Mouse (Mus musculus) testis, adult 2 months (tissue): ENCODE measurements at regions not wholly inside any gene's neighbourhood (a gene's known extent, or its start where the extent isn't known, plus 50 kb on each side); places are given as distances from the start of the nearest gene placed in this dataset.

Experiments
- H3K27ac ChIP-seq: fragments of 200-500 bp; 2 replicates; pipeline ENCODE4 v1.5.1; 2012; ENCODE audit warnings: low read depth, low read length; ENCODE audit not compliant: control insufficient read depth, insufficient read depth
- H3K27me3 ChIP-seq: fragments of 200-500 bp; 2 replicates; pipeline ENCODE4 v1.6.1; 2012; ENCODE audit warnings: mild to moderate bottlenecking, low read length, moderate library complexity; ENCODE audit not compliant: control insufficient read depth, insufficient read depth
- H3K36me3 ChIP-seq: fragments of 200-500 bp; 2 replicates; pipeline ENCODE4 v1.6.1; 2012; ENCODE audit warnings: mild to moderate bottlenecking, low read length; ENCODE audit not compliant: control insufficient read depth, insufficient read depth
- H3K4me1 ChIP-seq: fragments of 200-500 bp; 2 replicates; pipeline ENCODE4 v1.6.1; 2012; ENCODE audit warnings: low read length; ENCODE audit not compliant: control insufficient read depth, insufficient read depth
- H3K4me3 ChIP-seq: fragments of 200-500 bp; 2 replicates; pipeline ENCODE4 v1.5.1; 2012; ENCODE audit warnings: low read depth, mild to moderate bottlenecking, low read length, moderate library complexity, mixed read lengths; ENCODE audit not compliant: control insufficient read depth
- CTCF ChIP-seq: fragments of 200-500 bp; IDR thresholded peaks from 2 replicates; pipeline ENCODE4 v1.5.1; 2012; ENCODE audit warnings: low read depth, mild to moderate bottlenecking, inconsistent platforms, low read length, moderate library complexity; ENCODE audit not compliant: control insufficient read depth, insufficient read depth, insufficient replicate concordance
- POLR2A ChIP-seq: fragments of 200-500 bp; IDR thresholded peaks from 2 replicates; pipeline ENCODE4 v1.6.1; 2012; ENCODE audit warnings: low read depth, mild to moderate bottlenecking, inconsistent platforms, low read length, moderate library complexity; ENCODE audit not compliant: control insufficient read depth

- no peak for TF ChIP-seq POLR2A
- TF ChIP-seq CTCF: peak; percentile 89; the same call in 1 of the 2 replicates
- Histone ChIP-seq H3K27me3 (no peaks in the 10 kb centered on the region), H3K36me3 (no peaks in the 10 kb centered on the region), H3K4me3 (no peak overlapping the region), H3K4me1 (no peaks in the 10 kb centered on the region; the same call in 1 of the 2 replicates), H3K27ac (no peak overlapping the region)
These were observed 155.8 kb upstream of the Gm12830 start for GRCm38 (mm10) chr4:114665684-114666083.

DNA sequence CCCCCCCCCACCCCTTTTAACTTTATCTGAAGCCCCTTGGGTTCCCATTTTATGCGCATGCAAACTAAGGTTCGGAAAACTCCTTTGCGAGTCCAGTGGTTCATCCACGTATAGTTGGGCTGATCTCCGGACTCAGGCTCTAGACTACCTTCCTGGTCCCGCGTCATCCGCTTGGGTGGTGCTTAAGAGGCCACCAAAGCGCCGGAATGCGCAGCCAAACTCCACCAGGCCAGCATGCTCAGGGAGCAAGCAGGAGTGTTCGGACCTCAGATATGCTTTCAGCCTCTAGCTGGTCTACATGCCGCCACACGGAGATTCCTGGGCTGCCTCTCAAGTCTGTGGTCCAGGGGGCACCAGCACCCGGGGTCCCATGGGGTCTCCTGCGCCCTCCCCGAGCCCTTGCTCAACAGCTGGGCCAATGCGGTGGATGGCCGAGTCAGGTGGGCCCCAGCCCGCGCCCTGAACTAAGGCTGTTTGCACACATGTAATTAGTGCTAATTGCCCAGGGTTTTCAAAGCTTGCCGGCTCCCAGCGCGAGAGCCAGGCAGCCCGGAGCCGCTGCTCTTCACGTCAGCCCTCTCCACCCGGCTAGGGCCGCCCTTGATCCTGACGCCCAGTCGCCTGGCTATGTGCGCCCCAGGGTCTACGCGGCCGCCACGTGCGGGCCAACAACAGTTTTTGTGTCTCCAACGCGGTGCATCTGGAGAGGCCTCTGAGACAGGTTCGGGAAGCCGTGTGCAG is 155.1 kb upstream of the Gm12830 start:
- Histone ChIP-seq H3K36me3 (no peaks in the 10 kb centered on the region), H3K4me3 (peak overlapping the region; percentile 8; the same call in 1 of the 2 replicates), H3K27ac (no peak overlapping the region), H3K4me1 (no peaks in the 10 kb centered on the region; the same call in 1 of the 2 replicates), H3K27me3 (no peaks in the 10 kb centered on the region)
- TF ChIP-seq POLR2A (no peak), CTCF (no peak)

GRCm38 (mm10) chr4:114666979-114667328 is 154.6 kb upstream of the Gm12830 start:
- H3K27ac ChIP-seq: no peak overlapping the region
- no peaks in the 10 kb centered on the region; the same call in 1 of the 2 replicates for H3K4me1 ChIP-seq
- H3K36me3 ChIP-seq: no peaks in the 10 kb centered on the region
- TF ChIP-seq CTCF (no peak), POLR2A (no peak)
- peak overlapping the region; percentile 8; the same call in 1 of the 2 replicates for H3K4me3 ChIP-seq
- no peaks in the 10 kb centered on the region for H3K27me3 ChIP-seq

DNA sequence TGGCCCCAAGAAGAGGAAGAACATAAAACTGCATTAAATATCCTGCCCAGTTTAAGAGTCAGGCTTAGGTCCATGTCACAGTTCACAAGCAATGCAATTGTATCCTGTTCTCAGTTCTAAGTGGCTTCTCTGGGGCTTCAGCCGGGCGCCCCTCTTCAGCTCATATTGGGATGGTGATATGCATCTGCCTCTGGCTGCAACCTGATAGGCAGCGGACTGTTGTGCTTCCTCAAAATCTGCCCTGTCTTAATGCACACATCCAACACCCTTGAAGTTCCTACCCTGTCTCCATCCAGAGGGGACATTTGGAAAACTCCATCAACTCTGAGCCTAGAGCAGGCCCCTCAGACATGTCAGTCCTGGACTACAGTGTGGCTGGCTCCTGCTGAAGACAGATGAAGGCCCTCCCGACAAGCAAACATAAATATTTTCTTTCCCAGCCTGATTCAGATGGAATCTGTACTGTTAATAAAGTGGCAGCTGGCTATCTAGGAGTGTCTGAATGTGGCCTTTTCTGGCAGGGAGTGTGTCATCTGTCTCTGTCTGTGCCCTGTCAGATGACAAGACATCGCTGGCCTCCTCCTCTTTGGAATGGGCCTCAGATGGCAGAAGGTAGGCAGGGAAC is 149.3 kb upstream of the Gm12830 start:
- Histone ChIP-seq H3K36me3 (no peaks in the 10 kb centered on the region), H3K27me3 (no peaks in the 10 kb centered on the region)
- TF ChIP-seq CTCF (no peak), POLR2A (no peak)

GRCm38 (mm10) chr4:114676908-114677898 is 144.3 kb upstream of the Gm12830 start:
- no peak overlapping the region for H3K27ac ChIP-seq
- TF ChIP-seq CTCF: no peak
- TF ChIP-seq POLR2A: no peak

More for the DNA sequence above, 149.3 kb upstream of the Gm12830 start:
- no peaks in the 10 kb centered on the region for H3K4me1 ChIP-seq
- H3K27ac ChIP-seq: no peak overlapping the region
- no peak overlapping the region for H3K4me3 ChIP-seq

DNA sequence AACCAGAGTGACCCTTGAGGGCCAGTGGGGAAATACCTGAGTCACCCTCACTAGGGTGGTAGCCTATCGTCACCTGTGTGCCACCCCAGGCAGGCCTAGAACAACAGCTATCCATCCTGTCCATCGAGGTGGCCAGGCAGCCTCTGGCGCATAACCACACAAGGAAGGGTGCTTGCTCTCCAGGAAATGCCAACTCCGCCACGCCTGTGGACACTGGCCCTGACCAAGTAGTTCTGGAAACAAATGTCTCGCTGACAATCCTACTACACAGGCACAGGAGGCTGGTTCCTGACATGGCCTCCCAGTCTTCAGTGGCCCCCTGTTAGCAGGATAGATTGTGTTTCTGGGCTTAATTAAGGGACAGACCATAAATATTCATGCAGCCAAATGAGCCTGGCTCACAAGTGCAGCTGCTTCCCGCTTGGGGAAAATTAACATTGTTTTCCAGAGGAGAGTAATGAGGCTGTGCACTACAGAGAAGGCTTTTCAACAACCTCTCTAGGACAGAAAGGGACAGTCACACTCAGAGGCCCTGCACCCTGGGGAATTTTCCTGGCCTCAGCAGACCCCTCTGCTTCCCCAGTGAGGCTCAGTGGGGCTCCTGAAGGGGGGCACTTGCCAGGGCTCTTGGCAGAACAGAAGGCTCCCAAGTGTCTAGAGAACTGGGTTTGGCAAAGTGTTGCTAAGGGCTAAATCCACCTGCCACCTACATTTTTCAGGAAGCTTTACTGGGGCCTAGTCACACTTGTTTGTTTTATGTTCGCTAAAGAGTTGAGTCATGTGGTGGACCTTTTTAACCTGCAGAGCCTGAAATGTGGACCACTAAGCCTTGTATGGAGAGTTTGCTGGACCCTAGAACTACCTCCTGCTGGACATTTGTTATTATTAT is 143.2 kb upstream of the Gm12830 start:
- Histone ChIP-seq H3K27ac (no peak overlapping the region), H3K36me3 (no peaks in the 10 kb centered on the region), H3K4me3 (no peak overlapping the region), H3K27me3 (no peaks in the 10 kb centered on the region), H3K4me1 (no peaks in the 10 kb centered on the region)
- TF ChIP-seq POLR2A (no peak), CTCF (no peak)

More at GRCm38 (mm10) chr4:114676908-114677898, 144.3 kb upstream of the Gm12830 start:
- H3K36me3 ChIP-seq: no peaks in the 10 kb centered on the region
- no peak overlapping the region for H3K4me3 ChIP-seq
- no peaks in the 10 kb centered on the region for H3K4me1 ChIP-seq
- H3K27me3 ChIP-seq: no peaks in the 10 kb centered on the region
